Mouse (Mus musculus) embryo, embryonic 9.5 days (tissue): ENCODE data around the gene Acads.
A peak's percentile ranks its signal among the peaks of the same experiment; 100 is the strongest.
"Not testable (repeated sequence)": the region's sequence is repeated elsewhere in the genome, so short reads cannot be mapped to it uniquely, and the experiment has no call there.

Experiments
- DNase-seq: peaks from one replicate; pipeline ENCODE4 v3.0.0-alpha.2; 2017; ENCODE audit errors: extremely low spot score

The Acads gene

GRCm38 (mm10) chr5:115124690-115125089 is 5.5 kb upstream of the Acads start:
- DNase-seq = no peak

- no peak for DNase-seq
Measured at GRCm38 (mm10) chr5:115120978-115121377, 1.8 kb upstream of the Acads start.

DNA sequence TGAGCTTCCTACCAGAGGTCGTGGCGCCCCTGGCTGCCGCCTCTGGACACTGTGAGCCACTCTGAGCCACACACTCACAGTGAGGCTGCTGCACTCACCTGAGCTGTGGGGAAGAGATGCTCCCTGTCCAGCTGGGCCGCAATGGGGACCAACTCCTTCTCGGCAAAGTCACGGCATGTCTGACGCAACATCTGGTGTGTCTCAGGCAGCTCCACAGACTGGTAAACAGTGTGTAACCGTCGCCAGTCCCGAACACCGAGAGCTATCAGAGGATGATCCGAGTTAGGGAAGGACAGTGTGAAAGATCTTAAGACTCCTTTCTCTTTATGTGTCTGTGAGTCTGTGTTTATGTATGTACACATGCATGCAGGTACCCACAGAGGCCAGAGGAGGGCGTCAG is 1.7 kb downstream of the Acads start:
- DNase-seq = no peak

GRCm38 (mm10) chr5:115116426-115116825 is 2.7 kb downstream of the Acads start:
- DNase-seq = no peak

- DNase-seq = no peak
Measured at GRCm38 (mm10) chr5:115114501-115114900, 4.6 kb downstream of the Acads start.

- no peak for DNase-seq
Measured at GRCm38 (mm10) chr5:115113244-115113643, 5.9 kb downstream of the Acads start.

GRCm38 (mm10) chr5:115111156-115111555 is 8.0 kb downstream of the Acads start:
- DNase-seq = no peak

DNA sequence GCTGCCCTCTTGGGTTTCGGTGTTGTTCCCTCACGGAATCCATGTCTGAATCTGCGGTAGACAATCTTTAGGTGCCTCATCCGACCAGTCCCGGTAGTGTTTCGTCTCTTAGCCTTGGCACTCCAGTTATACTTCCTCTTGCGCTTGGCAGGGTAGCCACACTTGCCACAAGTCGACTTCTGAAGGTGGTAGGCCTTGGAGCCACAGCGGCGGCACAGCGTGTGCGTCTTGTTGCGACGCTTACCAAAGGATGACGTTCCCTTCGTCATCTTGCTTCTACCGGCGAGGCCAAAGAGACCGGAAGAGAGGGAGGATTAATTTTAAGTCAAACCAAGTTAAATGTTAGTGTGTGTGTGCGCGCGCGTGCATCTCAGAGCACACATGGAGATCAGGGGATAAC is 15.9 kb downstream of the Acads start:
- not testable (repeated sequence) for DNase-seq

GRCm38 (mm10) chr5:115102231-115102630 is 16.9 kb downstream of the Acads start:
- DNase-seq = no peak

DNA sequence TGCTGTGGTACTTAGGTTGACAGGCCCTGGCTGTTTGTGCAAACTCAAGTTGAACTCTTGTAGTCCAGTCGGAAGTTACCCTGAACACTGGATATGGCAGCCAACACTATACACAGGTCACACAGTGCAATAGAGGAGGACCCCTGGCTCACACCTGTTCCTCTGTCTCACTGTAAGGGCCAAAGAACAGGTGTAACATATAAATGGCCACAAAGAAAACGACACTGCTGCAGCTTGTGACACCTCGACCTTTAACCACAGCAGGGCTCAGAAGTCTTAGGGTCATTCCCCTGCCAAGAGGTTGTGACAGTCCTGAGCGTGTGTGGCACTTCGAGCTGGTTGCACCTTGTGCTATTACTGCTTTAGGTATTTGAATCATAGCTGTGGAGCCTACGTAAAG is 18.7 kb downstream of the Acads start:
- DNase-seq = no peak

GRCm38 (mm10) chr5:115099991-115100390 is 19.2 kb downstream of the Acads start:
- no peak for DNase-seq

- no peak for DNase-seq
Measured at GRCm38 (mm10) chr5:115099530-115099929, 19.6 kb downstream of the Acads start.

GRCm38 (mm10) chr5:115098195-115098594 is 21.0 kb downstream of the Acads start, which contains the start of gene Gm10401:
Gene Gm10401, minus strand, starts transcription at chr5:115098295.
- DNase-seq = no peak

GRCm38 (mm10) chr5:115091776-115092175 is 27.4 kb downstream of the Acads start:
- DNase-seq = no peak

- no peak for DNase-seq
Measured at GRCm38 (mm10) chr5:115091015-115091414, 28.1 kb downstream of the Acads start.

DNA sequence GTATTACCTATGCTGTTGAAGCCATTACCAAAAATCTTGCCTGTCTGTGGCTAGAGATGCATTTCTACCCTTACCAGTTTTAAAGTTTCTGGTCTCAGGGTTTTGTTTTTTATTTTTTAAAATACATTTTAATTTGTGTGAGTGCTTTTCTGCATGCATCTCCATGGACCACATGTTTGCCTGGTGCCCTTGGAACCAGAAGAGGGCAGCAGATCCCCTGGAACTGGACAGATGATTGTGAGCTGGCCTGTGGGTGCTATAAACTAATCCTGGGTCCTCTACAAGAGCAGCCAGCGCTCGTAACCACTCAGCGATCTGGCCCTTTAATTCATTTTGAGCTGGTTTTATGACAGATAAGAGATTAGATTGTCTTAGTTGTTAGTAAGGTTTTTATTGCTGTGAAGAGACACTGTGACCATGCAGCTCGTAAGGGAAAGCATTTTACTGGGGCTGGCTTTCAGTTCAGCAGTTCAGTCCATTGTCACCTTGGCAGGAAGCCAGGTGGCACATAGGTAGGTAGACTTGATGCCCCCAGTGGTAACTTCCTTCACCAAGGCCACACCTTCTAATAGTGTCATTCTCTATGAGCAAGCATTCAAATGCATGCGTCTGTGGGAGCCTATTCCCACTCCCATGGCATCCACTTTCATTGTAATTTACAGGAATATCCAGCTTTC is 29.4 kb downstream of the Acads start:
- no peak for DNase-seq

DNA sequence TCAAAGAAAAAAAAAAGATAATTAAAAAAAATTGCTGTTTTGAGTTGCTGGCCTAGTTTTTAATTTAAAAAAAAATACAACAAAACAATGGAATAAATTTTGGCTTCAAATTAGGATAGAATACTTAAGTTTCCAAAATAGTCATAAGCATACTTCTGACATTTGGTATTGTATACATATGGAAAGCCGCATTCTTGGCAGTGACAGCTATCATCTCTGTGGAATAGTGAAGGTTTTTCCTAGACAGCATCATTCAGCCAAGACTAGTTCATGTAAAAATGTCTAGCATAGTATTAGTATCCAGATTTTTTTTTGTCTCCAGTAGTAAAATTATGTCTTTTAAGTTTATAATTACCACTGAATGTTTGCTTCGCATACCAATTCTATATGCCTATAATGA is 33.5 kb downstream of the Acads start:
- DNase-seq = no peak

GRCm38 (mm10) chr5:115083492-115083891 is 35.7 kb downstream of the Acads start:
- DNase-seq = no peak

- no peak for DNase-seq
Measured at GRCm38 (mm10) chr5:115081636-115082035, 37.5 kb downstream of the Acads start.

DNA sequence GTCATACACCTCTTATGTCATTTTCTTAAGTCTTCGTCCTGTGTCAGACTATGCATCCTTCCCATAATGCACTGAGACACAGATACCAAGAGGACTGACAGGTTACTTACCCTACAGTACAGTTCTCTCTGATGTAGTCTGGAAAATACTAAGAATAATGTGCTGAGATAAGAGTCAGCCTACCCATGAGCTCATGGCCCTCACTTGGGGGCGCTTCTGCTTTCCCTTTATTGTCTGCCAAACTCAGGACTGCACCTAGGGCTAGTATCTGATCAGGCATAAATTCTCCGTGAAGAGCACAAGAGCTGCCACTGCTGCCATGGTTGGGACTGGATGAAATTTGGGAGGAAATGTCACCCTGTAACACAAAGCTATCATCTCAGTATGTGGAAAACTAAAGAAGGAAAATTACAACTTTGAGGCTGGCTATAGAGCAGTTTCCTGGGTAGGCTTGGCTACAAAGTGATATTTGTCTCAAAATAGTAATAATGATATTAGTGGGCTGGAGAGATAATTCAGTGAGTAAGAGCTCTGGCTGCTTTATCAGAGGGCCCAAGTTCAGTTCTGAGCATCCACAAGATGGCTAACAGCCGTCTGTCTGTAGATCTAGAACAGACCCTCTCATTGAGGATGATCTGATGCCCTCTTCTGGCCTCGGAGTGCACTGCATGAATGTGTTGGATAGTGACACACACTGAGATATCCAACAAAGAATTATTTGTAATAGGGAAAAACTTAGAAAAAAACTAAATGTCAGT is 42.8 kb downstream of the Acads start:
- DNase-seq = peak; percentile 54

DNA sequence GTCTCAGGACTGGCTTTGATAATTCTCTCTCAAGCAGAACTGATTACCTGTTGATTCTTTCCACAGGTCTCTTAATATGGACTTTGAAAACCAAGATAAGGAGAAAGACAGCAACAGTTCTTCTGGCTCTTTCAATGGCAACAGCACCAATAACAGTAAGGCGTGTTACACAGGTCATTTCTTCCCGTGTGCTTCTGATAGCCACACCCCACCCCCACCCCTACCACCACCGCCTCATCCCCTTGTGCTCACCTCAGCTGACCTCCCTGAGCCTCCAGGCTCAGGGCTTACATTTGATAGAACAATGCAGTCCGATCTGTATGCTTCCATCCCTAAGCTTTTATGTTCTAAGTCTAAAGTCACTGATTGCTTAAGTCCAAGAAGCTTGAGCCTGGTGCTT is 44.4 kb downstream of the Acads start:
- no peak for DNase-seq

DNA sequence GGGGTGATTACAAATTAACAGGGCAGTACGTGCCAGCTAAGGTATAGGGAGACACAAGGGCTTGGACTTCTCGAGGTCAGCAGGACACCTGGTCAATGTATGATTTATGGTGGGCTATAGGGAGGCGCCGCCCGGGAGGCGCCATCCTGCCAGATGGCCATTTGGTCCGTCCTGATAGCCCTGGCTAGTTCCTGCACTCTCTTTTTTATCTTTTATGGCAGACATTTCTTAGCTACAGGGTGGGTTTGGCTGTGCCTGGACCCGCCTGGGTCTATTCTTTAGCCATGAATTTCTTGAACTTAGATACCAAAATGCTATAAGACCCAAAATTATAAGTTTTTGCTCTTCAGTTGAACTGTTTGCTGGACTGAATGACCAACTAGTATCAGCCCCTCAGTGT is 45.8 kb downstream of the Acads start:
- not testable (repeated sequence) for DNase-seq

DNA sequence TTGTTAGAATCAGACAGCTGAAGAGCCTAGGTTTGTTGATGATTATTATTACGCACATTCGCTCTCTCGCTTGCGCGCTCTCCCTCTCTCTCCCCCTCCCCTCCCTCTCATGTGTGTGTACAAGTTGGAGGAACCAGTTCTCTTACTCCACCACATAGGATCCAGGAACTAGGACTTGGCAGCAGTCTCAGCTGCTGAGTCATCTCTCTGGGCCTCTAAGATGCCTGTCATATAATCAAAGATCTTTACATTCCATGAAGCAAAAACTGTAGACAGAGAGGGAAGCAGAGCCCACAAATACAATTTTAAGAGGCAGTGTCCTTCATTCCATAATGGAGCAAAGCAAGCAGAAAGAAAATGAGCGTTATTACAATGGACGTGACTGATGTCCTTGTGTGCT is 47.0 kb downstream of the Acads start:
- no peak for DNase-seq
